In genomic region chr15:83032981-83033541, GRCm38 (mm10) we compare ENCODE assay signal across 8 mouse cellular contexts. TPM values are rescaled to one million over a fixed set of nuclear protein-coding genes. Genes with fewer than 3 reads are reported as not detected.
DNase-seq lines count a peak whose midpoint lies in the region; ATAC-seq lines count a peak whose summit lies in the region.

Gene Nfam1 (minus strand): TSS chr15:83033306.

- H3K9ac ChIP-seq in heart, embryonic 11.5 days (ENCODE audit: low read depth, low read length) = no peak within 1 kb of the TSS
- H3K9ac ChIP-seq in limb, embryonic 13.5 days = no peak within 1 kb of the TSS

- ATAC-seq in heart, embryonic 11.5 days (replicated peaks; ENCODE audit: insufficient number of reproducible peaks, low FRiP score, low TSS enrichment) = no peak
- ATAC-seq in limb, embryonic 13.5 days (ENCODE audit: low FRiP score, low read depth) = no peak
- ATAC-seq in monocyte, adult 5-6 weeks (replicated peaks; ENCODE audit: insufficient number of reproducible peaks, low FRiP score, low TSS enrichment, poor library complexity, severe bottlenecking) = peak; percentile 71
- no peak for ATAC-seq in inflammation-experienced regulatory T-cells, adult 6 months

- peaks cover 38% of the 10 kb centered on the region for H3K4me1 ChIP-seq in heart, embryonic 11.5 days (ENCODE audit: control insufficient read depth, insufficient read depth, low read length)
- peaks cover 58% of the 10 kb centered on the region for H3K4me1 ChIP-seq in limb, embryonic 13.5 days

- peak within 1 kb of the TSS; percentile 44 for H3K4me2 ChIP-seq in heart, embryonic 11.5 days
- H3K4me2 ChIP-seq in limb, embryonic 13.5 days (replicated peaks) = 0 out of 2 replicates have a peak within 1 kb of the TSS, but pooled peaks have one; percentile 23

- 24% methylated on average over 17 of the region's 17 CpGs for WGBS in heart, embryonic 11.5 days (ENCODE audit: insufficient replicate concordance)
- WGBS in limb, embryonic 13.5 days = 50% methylated on average over 17 of the region's 17 CpGs

- DNase-seq in cerebellum, postnatal 14 days = peak; percentile 43 to 49
- DNase-seq in cerebellum, adult 11-12 months = no peak
- peak; percentile 46 for DNase-seq in adrenal gland, postnatal 10 days
- no peak for DNase-seq in cerebellum, adult 8-10 months

- no peaks in the 10 kb centered on the region for H3K36me3 ChIP-seq in heart, embryonic 11.5 days (ENCODE audit: control insufficient read depth, insufficient read depth, low read length)
- no peaks in the 10 kb centered on the region for H3K36me3 ChIP-seq in limb, embryonic 13.5 days

- H3K4me3 ChIP-seq in heart, embryonic 11.5 days (ENCODE audit: low read depth, low read length) = no peak within 1 kb of the TSS
- H3K4me3 ChIP-seq in limb, embryonic 13.5 days = no peak within 1 kb of the TSS

- H3K9me3 ChIP-seq in heart, embryonic 11.5 days (replicated peaks; ENCODE audit: control insufficient read depth, low read length) = no peaks in the 10 kb centered on the region
- H3K9me3 ChIP-seq in limb, embryonic 13.5 days = no peaks in the 10 kb centered on the region

- peaks cover 16% of the 10 kb centered on the region for H3K27me3 ChIP-seq in heart, embryonic 11.5 days (ENCODE audit: control insufficient read depth, insufficient read depth, low read length)
- H3K27me3 ChIP-seq in limb, embryonic 13.5 days = peaks cover 40% of the 10 kb centered on the region

- no peak within 1 kb of the TSS for H3K27ac ChIP-seq in heart, embryonic 11.5 days (ENCODE audit: low read depth, low read length)
- no peak within 1 kb of the TSS for H3K27ac ChIP-seq in limb, embryonic 13.5 days

RNA-seq across cellular contexts. Expression of gene Nfam1, which starts in this region (rescaled TPM):
- 1 to 10 TPM; 3.2 to 4.5 TPM for total RNA-seq in adrenal gland, postnatal 10 days (2021)
- 1.6 and 1.7 TPM in 2 replicates for polyA plus RNA-seq in heart, embryonic 11.5 days (2014; fragmentation: Nextera tagmentation; extraction: Ambion mirVana)
- polyA plus RNA-seq in limb, embryonic 13.5 days (2015; fragmentation: Nextera tagmentation; extraction: Ambion mirVana) = 3.4 TPM in 2 replicates
- 156 to 182 TPM (median 181 TPM) in 3 replicates for total RNA-seq in monocyte, adult 5-6 weeks (2017)
- under 1 TPM in 2 of 3 experiments, not detected in 1; 0.26 to 0.92 TPM for polyA plus RNA-seq in inflammation-experienced regulatory T-cells, adult 6 months (2017; shearing (Covaris generic))

Comparison
In these comparisons a context has a peak if more than half of its experiments do, and no peak if none do; other contexts are left out.
1. RNA of gene Nfam1 (total RNA-seq): 156 to 182 TPM in monocyte, adult 5-6 weeks; 3.2 to 4.5 TPM in adrenal gland, postnatal 10 days; every median in the first group is over 10 times any median in the second.
2. DNase-seq: peak in cerebellum, postnatal 14 days (2 of 2) and adrenal gland, postnatal 10 days (single experiment); none in cerebellum, adult 11-12 months (single experiment) and cerebellum, adult 8-10 months (single experiment).